Comparison of ENCODE assay signal across 17 mouse cellular contexts in the genomic region with DNA sequence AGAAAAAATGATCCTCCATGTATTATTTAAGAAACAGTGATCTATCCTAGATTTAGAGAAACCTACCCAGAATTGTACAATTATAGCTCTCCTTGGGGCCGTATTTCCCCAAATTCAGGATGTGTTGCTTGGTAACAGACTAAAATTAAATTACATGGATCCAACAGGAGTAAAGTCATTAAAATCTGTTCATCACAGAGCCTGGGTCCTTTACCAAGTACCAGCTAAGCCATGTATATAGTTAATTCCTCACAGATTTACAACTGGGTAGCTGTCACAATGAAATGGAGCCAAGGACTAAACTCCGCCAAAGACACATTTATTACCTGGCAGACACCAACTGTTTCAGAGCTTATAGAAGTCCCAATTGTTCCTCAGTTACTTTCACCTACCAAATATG.
"Had no signal": no experiment of that assay in that cellular context is flagged by ENCODE, and none has a peak within 500 bp of the region (broad histone marks: within the 10 kb centered on the region; RNA-seq: fewer than 3 reads in every experiment).

No protein-coding gene starts in this region.

- H3K36me3 ChIP-seq: liver, embryonic 13.5 days; lung, embryonic 15.5 days had no signal

- H3K27me3 ChIP-seq: liver, embryonic 13.5 days; lung, embryonic 15.5 days had no signal

- DNase-seq: kidney, adult 18-20 months; kidney, postnatal 10 days; left cerebral cortex, postnatal 4 days; liver; liver, embryonic 13.5 days; liver, postnatal 0 days; lung, postnatal 14 days; retina, postnatal 1 day; right cerebral cortex, postnatal 4 days; spleen, adult 18-20 months; thymus, adult 18-20 months; thymus, postnatal 25 days had no signal

- H3K4me1 ChIP-seq: liver, embryonic 13.5 days; lung, embryonic 15.5 days; megakaryocyte, embryonic 14.5 days had no signal

- H3K27ac ChIP-seq: liver, embryonic 13.5 days; lung, embryonic 15.5 days; macrophage had no signal

- H3K9me3 ChIP-seq: liver, embryonic 13.5 days; lung, embryonic 15.5 days; megakaryocyte, embryonic 14.5 days had no signal

- H3K4me3 ChIP-seq: liver, embryonic 13.5 days; lung, embryonic 15.5 days; megakaryocyte, embryonic 14.5 days had no signal

- ATAC-seq: liver, postnatal 0 days; midbrain, embryonic 16.5 days had no signal

- H3K9ac ChIP-seq: liver, embryonic 13.5 days; liver, postnatal 0 days; lung, embryonic 15.5 days had no signal

- H3K4me2 ChIP-seq: liver, embryonic 13.5 days; lung, embryonic 15.5 days; midbrain, embryonic 11.5 days had no signal
